Mouse (Mus musculus): ENCODE data around the gene Tmc8. TPM values are rescaled to one million over a fixed set of nuclear protein-coding genes. Genes with fewer than 3 reads are reported as not detected.

Tmc8 gene
- 0.43 and 0.45 TPM in 2 replicates for polyA plus RNA-seq (2015; fragmentation: Nextera tagmentation; extraction: Ambion mirVana)

- Histone ChIP-seq H3K9me3 (no peaks in the 10 kb centered on the region), H3K4me1 (peaks cover 31% of the 10 kb centered on the region), H3K27me3 (peaks cover 35% of the 10 kb centered on the region), H3K9ac (replicated peaks) (peak within 1 kb of the TSS; percentile 36), H3K36me3 (no peaks in the 10 kb centered on the region), H3K4me2 (replicated peaks) (peak within 1 kb of the TSS; percentile 61), H3K4me3 (peak within 1 kb of the TSS; percentile 33), H3K27ac (replicated peaks) (no peak within 1 kb of the TSS)
- 39% methylated on average over 24 of the region's 24 CpGs for WGBS
- no peak for ATAC-seq (replicated peaks)
Observed at GRCm38 (mm10) chr11:117781993-117782704, at the start of gene Tmc8, which contains the start of gene Tmc6. Gene Tmc8, plus strand, starts transcription at chr11:117782076. Gene Tmc6, minus strand, starts transcription at chr11:117782198.

- Histone ChIP-seq H3K4me1 (no peaks in the 10 kb centered on the region), H3K4me2 (replicated peaks) (no peak overlapping the region), H3K9me3 (no peaks in the 10 kb centered on the region), H3K9ac (replicated peaks) (no peak overlapping the region), H3K27ac (replicated peaks) (no peak overlapping the region), H3K4me3 (no peak overlapping the region), H3K27me3 (no peaks in the 10 kb centered on the region), H3K36me3 (peaks cover 74% of the 10 kb centered on the region)
- WGBS, result 69% methylated on average over 5 of the region's 5 CpGs
- no peak for ATAC-seq (replicated peaks)
Observed at GRCm38 (mm10) chr11:117736037-117736689, 45.7 kb upstream of the Tmc8 start.

- Histone ChIP-seq H3K4me2 (replicated peaks) (no peak overlapping the region), H3K36me3 (peaks cover 86% of the 10 kb centered on the region), H3K9ac (replicated peaks) (no peak overlapping the region), H3K27ac (replicated peaks) (no peak overlapping the region), H3K9me3 (no peaks in the 10 kb centered on the region), H3K4me3 (no peak overlapping the region), H3K27me3 (no peaks in the 10 kb centered on the region), H3K4me1 (no peaks in the 10 kb centered on the region)
- WGBS, result 88% methylated on average over 5 of the region's 5 CpGs
- ATAC-seq (replicated peaks), result no peak
Observed at GRCm38 (mm10) chr11:117738123-117738522, 43.8 kb upstream of the Tmc8 start.

GRCm38 (mm10) chr11:117741128-117741527 is 40.7 kb upstream of the Tmc8 start:
- Histone ChIP-seq H3K9ac (replicated peaks) (no peak overlapping the region), H3K27me3 (no peaks in the 10 kb centered on the region), H3K36me3 (peaks cover 97% of the 10 kb centered on the region), H3K4me2 (replicated peaks) (no peak overlapping the region), H3K4me3 (no peak overlapping the region), H3K4me1 (no peaks in the 10 kb centered on the region), H3K27ac (replicated peaks) (no peak overlapping the region), H3K9me3 (no peaks in the 10 kb centered on the region)
- ATAC-seq (replicated peaks), result no peak
- WGBS, result 88% methylated on average over 6 of the region's 6 CpGs

- ATAC-seq (replicated peaks), result no peak
- Histone ChIP-seq H3K9ac (replicated peaks) (no peak overlapping the region), H3K27ac (replicated peaks) (no peak overlapping the region), H3K4me2 (replicated peaks) (no peak overlapping the region), H3K4me3 (no peak overlapping the region), H3K9me3 (no peaks in the 10 kb centered on the region), H3K27me3 (no peaks in the 10 kb centered on the region), H3K4me1 (no peaks in the 10 kb centered on the region), H3K36me3 (peaks cover 98% of the 10 kb centered on the region)
- WGBS, result 88% methylated on average over 8 of the region's 8 CpGs
Observed at GRCm38 (mm10) chr11:117742243-117742642, 39.6 kb upstream of the Tmc8 start.

- ATAC-seq (replicated peaks), result no peak
- Histone ChIP-seq H3K27ac (replicated peaks) (no peak overlapping the region), H3K4me3 (no peak overlapping the region), H3K9ac (replicated peaks) (no peak overlapping the region), H3K4me1 (no peaks in the 10 kb centered on the region), H3K36me3 (peaks cover 98% of the 10 kb centered on the region), H3K9me3 (no peaks in the 10 kb centered on the region), H3K27me3 (no peaks in the 10 kb centered on the region), H3K4me2 (replicated peaks) (no peak overlapping the region)
- WGBS, result 90% methylated on average over 8 of the region's 8 CpGs
Observed at GRCm38 (mm10) chr11:117742715-117743114, 39.2 kb upstream of the Tmc8 start.

GRCm38 (mm10) chr11:117743454-117744030 is 38.3 kb upstream of the Tmc8 start:
- H3K4me3 ChIP-seq, result no peak overlapping the region
- no peak overlapping the region for H3K4me2 ChIP-seq (replicated peaks)
- 75% methylated on average over 4 of the region's 4 CpGs for WGBS
- no peaks in the 10 kb centered on the region for H3K27me3 ChIP-seq
- no peak overlapping the region for H3K27ac ChIP-seq (replicated peaks)
- ATAC-seq (replicated peaks), result no peak
- no peaks in the 10 kb centered on the region for H3K4me1 ChIP-seq
- H3K9me3 ChIP-seq, result no peaks in the 10 kb centered on the region
- H3K36me3 ChIP-seq, result peaks cover 97% of the 10 kb centered on the region
- H3K9ac ChIP-seq (replicated peaks), result no peak overlapping the region

- Histone ChIP-seq H3K9me3 (no peaks in the 10 kb centered on the region), H3K27me3 (no peaks in the 10 kb centered on the region), H3K4me1 (no peaks in the 10 kb centered on the region), H3K4me2 (replicated peaks) (no peak overlapping the region), H3K36me3 (peaks cover 95% of the 10 kb centered on the region), H3K27ac (replicated peaks) (no peak overlapping the region), H3K9ac (replicated peaks) (no peak overlapping the region), H3K4me3 (no peak overlapping the region)
- ATAC-seq (replicated peaks), result no peak
- WGBS, result 85% methylated on average over 4 of the region's 4 CpGs
Observed at GRCm38 (mm10) chr11:117748628-117749027, 33.2 kb upstream of the Tmc8 start.

- no peak for ATAC-seq (replicated peaks)
- Histone ChIP-seq H3K9me3 (no peaks in the 10 kb centered on the region), H3K36me3 (peaks cover 96% of the 10 kb centered on the region), H3K9ac (replicated peaks) (no peak overlapping the region), H3K4me2 (replicated peaks) (no peak overlapping the region), H3K4me3 (no peak overlapping the region), H3K27ac (replicated peaks) (no peak overlapping the region), H3K4me1 (no peaks in the 10 kb centered on the region), H3K27me3 (no peaks in the 10 kb centered on the region)
- WGBS, result 94% methylated on average over 10 of the region's 10 CpGs
Observed at GRCm38 (mm10) chr11:117749414-117749813, 32.5 kb upstream of the Tmc8 start.

- Histone ChIP-seq H3K9ac (replicated peaks) (no peak overlapping the region), H3K4me1 (no peaks in the 10 kb centered on the region), H3K4me2 (replicated peaks) (no peak overlapping the region), H3K27ac (replicated peaks) (no peak overlapping the region), H3K36me3 (peaks cover 96% of the 10 kb centered on the region), H3K4me3 (no peak overlapping the region), H3K9me3 (no peaks in the 10 kb centered on the region), H3K27me3 (no peaks in the 10 kb centered on the region)
- 85% methylated on average over 6 of the region's 6 CpGs for WGBS
- ATAC-seq (replicated peaks), result no peak
Observed at GRCm38 (mm10) chr11:117751544-117751943, 30.3 kb upstream of the Tmc8 start.

GRCm38 (mm10) chr11:117755891-117756290 is 26.0 kb upstream of the Tmc8 start:
- no peak overlapping the region for H3K4me3 ChIP-seq
- ATAC-seq (replicated peaks), result no peak
- H3K27ac ChIP-seq (replicated peaks), result no peak overlapping the region
- no peak overlapping the region for H3K9ac ChIP-seq (replicated peaks)
- H3K9me3 ChIP-seq, result no peaks in the 10 kb centered on the region
- H3K4me2 ChIP-seq (replicated peaks), result no peak overlapping the region
- WGBS, result 94% methylated on average over 7 of the region's 7 CpGs
- H3K4me1 ChIP-seq, result no peaks in the 10 kb centered on the region
- H3K27me3 ChIP-seq, result no peaks in the 10 kb centered on the region
- H3K36me3 ChIP-seq, result peaks cover 94% of the 10 kb centered on the region

GRCm38 (mm10) chr11:117759267-117759666 is 22.6 kb upstream of the Tmc8 start:
- ATAC-seq (replicated peaks), result no peak
- H3K4me3 ChIP-seq, result no peak overlapping the region

More at GRCm38 (mm10) chr11:117759267-117759666, 22.6 kb upstream of the Tmc8 start:
- Histone ChIP-seq H3K4me1 (no peaks in the 10 kb centered on the region), H3K27ac (replicated peaks) (no peak overlapping the region), H3K9ac (replicated peaks) (no peak overlapping the region), H3K4me2 (replicated peaks) (no peak overlapping the region), H3K9me3 (no peaks in the 10 kb centered on the region), H3K36me3 (peaks cover 90% of the 10 kb centered on the region), H3K27me3 (no peaks in the 10 kb centered on the region)
- WGBS, result 93% methylated on average over 10 of the region's 10 CpGs
